Mouse (Mus musculus) cerebellum, adult 11 months (tissue): Measurements from ENCODE around the gene Lhfpl3.

Experiments
- DNase-seq: peaks from one replicate; pipeline ENCODE4 v3.0.0; 2022

Gene Lhfpl3

DNA sequence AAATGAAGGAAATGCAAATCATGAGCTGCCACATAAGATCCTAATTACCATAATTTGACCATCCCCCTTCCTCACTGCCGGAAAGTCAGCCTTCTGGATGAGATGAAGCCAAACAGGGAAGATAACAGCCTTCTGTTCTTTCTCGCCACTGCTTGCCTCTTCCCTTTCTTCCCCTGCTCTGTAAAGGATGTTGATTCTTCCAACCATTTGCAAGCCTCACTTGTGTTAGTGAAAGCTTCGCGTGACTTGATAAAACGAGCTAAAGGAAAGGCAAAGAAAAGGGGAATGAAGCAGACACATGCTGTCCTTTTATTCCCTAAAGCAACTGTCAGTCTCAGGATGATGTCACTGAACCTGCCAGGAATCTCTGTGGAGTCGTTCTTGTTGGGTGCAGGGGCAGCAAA is 420.1 kb downstream of the Lhfpl3 start:
- DNase-seq, result no peak

DNA sequence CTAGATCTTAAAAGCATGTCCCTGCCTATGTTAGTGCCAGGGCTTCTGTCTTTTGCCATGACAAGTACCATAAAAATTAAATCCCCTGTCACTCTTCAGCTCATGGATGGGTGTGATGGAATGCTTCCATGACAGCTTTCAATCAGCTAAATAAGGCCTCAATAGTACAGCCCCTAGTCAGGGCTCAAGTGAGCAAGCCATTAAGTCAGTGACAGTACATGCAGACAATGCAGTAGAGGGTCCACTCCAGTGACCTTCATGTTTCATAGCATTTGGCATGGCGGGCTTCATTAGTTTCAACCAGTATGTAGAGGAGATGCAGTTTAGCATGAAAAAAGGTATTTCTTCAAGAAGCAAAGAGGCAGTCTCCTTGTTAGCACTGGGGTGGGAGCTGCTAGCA is 420.8 kb downstream of the Lhfpl3 start:
- no peak for DNase-seq

GRCm38 (mm10) chr5:23189633-23190032 is 443.8 kb downstream of the Lhfpl3 start:
- DNase-seq, result no peak

GRCm38 (mm10) chr5:23196879-23197278 is 451.0 kb downstream of the Lhfpl3 start:
- DNase-seq, result no peak

- DNase-seq, result no peak
Measured at GRCm38 (mm10) chr5:23213086-23213485, 467.2 kb downstream of the Lhfpl3 start.

DNA sequence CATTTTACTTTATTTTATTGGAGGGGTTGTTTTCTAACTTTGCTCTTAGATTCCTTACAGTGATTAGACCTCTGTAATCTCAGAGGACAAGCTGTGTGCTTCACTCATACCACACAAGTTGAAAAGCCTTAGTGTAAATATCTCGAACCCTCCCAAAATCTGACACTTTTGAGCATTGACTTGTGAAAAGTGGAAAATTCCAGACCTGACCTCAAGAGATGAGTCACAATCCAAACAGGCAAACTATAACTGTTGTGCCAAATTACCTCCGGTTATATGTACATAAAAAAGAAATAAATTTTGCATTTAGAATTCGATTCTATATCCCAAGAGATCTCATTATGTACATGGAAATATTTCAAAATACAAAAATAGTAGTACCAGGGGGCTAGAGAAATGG is 468.8 kb downstream of the Lhfpl3 start:
- no peak for DNase-seq

- no peak for DNase-seq
Measured at GRCm38 (mm10) chr5:23219655-23220054, 473.8 kb downstream of the Lhfpl3 start.

DNA sequence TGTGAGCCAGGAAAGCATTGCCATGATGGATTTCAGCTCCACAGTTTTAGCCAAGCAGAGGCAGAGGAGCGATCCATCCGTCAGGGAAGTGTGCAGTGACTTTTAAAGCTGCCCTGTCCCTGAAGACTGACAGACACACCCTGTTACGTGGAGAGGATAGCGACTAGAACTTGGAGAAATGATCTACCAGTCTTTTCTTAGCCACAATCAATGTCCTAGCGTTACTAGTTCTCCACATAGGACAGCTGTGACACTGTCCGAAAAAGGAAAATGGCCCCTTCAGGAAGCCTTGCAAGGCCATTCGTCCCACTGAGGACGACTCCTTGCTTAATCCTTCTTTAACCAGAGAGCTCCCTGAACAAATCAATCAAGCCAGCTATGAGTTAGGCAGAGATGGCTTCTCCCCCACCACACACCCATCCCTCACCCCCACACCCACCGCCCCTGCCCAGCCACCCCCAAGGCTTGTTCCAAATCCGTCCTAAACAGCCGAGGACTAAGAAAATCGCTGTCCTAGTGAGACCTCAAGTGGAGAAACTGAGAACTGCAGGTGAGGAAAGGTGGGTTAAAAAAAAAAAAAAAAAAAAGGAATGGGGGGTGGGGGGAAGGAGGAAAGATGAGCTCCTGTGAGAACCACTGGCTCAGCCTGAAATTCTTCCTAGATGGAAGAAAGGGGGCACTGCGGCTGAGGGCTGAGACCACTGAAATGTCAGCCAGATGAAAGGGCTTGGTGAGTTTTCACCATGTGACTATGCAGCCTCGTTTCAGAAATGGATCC is 479.1 kb downstream of the Lhfpl3 start:
- DNase-seq, result peak; percentile 22

GRCm38 (mm10) chr5:23225621-23226020 is 479.8 kb downstream of the Lhfpl3 start:
- no peak for DNase-seq

- DNase-seq, result no peak
Measured at GRCm38 (mm10) chr5:23226753-23227152, 480.9 kb downstream of the Lhfpl3 start.

DNA sequence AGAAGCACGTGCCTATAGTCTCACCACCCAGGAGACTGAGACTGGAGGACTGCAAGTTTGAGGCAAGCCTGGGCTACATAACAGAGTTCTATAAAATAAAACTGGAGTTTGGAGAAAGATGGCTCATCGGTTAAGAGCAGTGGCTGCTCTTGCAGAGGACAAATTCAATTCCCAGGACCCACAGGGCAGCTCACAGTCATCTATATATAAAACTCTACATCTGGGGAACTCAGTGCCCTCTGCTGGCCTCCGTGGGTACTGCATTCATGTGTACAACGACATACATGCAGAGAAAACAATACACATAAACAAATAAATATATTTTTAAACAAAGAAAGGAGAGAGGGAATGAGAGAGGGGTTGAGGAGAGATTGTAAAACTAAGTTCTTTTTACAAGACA is 501.1 kb downstream of the Lhfpl3 start:
- peak; percentile 10 for DNase-seq

DNA sequence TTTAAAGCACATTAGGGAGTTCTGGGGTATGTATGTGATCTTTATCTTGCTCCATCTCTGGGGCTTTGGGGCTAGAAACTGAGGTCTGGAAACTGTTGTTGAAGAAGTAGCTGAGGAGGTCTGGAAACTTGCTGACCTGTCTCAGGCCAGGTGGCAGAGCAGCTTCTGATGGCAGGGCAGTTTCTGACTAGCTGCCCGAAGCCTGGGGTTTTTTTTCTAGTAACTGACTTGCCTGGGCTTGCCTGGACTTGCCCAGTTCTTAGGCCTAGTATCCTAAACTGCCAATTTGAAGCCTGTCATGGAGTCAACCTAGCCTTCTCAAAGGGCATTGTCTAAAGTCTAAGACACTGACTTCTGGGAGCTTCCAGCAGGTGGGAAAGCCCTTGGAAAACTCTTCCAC is 501.9 kb downstream of the Lhfpl3 start:
- DNase-seq, result no peak

- DNase-seq, result no peak
Measured at GRCm38 (mm10) chr5:23248303-23248702, 502.4 kb downstream of the Lhfpl3 start.

DNA sequence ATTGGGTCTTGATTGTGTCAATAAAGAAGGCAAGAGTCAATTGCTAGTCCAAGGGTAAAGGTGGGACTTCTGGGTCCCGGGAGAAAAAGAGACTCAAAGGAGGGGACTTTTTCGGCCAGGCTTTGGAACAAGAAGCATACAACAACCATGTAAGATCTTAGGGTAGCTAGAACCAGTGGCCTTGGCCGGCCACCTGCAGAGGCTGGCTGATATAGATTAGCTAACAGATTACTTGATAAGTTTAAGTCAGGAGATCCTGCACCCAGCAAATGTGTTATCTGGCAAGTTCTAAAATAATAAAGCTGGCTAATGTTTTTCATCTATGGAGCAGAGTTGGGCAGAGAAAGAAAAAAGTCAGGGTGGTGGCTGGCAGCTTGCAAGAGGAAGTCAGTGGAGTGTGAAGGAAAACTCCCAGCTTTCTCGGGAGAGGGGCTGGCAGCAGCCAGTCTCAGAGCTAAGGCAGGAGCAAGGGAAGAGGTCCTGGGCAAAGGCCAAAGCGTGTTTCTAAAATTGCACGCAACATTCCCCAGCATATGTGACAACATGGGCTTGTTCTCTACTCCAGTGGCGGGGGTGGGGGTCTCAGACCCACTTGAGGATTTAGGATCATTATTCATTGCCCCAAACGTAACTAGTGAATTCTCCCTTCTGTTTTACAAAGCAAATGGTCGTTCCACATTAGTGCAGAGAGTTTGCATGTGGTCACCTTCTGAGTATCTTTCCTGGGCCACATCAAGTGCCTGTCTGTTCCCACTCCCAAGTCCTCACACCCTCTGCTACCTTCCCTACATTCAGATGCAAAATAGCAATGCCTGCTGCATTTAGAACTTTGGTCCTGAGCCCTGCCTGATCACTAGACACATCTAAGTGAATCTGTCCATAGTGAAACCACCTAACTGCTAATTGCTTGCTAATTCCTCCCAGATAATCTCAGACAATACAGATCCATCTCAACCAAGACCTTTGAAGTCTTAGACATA is 504.3 kb downstream of the Lhfpl3 start:
- DNase-seq, result no peak

DNA sequence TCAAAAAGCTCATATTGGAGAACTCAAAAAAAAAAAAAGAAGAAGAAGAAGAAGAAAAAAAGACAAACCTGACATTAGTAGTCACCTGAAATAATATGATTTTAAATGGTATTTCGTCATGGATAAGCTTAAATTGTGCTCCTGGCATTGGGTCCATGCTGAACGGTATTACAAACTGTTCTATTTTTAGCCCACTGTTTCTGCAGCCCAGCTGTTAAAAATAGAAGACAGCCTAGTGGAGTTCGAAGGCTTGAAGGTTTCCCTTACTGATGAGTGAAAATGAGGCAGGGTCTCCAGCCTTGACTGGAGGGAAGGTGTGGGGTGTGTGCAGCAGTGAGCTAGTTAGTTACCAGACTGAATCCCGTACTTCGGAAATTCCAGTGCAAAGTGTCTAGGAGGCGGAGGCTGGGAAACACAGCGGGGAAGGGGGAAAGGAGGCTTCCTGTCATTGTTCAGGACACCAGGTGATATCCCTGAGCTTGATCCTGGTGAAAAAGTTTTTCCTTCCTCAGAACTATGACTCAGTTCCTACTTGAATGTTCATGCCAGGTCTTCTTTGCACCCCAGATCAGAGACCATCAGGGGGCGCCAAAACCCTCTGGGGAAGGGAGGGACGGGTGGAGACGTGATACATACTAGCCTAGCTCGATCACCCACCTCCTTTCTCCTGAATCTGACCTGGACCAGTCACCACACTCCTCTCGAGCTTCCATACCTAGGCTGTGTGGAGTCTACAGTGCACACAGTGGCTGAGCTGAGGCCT is 505.8 kb downstream of the Lhfpl3 start:
- DNase-seq, result no peak

DNA sequence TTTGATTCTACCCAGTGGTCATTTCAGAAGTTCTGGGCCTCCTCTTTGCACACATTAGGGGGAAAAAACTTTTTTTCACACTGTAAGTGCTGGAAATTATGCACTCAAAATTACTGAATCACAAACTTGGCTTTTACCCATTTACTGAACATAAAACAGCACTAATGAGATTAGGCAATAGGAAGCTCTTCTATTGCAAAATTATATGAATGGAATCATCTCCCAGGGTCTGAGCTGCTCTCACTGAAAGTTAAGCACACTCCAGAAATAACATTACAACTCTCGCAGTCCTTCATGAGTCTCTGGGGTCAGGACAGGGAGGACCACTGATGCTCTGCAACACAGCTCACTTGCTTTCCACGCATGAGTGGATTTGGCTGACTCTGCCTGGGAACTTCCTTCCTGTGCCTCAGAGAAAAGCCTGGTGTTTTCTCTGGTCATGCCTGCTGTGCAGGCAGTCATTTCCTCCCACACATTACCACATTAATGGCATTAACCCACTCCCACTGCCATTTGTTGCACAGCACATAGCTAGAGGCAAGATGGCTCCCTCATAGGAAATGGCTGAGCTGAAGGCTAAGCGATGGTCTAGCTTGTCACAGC is 510.1 kb downstream of the Lhfpl3 start:
- no peak for DNase-seq

GRCm38 (mm10) chr5:23273309-23273708 is 527.5 kb downstream of the Lhfpl3 start:
- DNase-seq, result no peak

DNA sequence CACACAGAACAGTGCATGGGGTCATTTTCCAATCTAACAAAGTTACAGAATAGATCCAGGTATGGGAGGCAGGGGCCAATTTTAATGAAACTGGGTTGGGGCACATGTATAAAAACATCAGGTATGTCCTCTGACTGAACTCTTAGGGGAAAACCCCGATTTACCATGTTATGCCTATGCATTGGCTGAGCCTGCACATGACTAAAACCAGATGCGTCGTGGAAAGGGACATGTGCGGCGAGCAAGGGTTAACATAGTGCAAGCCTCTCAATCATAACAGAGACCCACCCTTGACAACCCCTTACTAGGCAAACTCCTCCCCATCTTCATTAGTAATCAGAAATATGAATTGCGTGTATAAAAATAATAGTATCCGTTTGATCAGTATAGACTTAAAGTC is 533.5 kb downstream of the Lhfpl3 start:
- no peak for DNase-seq

DNA sequence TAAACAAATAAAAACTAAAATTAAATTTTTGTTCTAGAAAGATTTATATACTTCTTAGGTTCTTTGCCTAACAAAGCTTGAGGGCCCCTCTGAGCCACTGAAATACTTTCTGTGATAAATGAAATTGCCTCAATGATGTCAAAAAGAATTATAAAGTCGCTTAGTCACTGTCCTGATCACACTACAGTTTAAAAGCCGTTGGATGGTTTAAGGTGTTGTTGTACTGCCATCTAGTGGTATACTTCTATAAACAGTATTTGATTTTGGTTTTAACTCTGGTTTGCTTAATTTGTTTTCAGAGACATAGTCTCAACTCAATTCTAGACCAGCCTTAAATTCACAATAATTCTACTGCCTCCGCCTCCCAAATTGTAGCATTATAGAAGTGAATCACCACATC is 539.0 kb downstream of the Lhfpl3 start:
- DNase-seq, result no peak

GRCm38 (mm10) chr5:23289149-23289548 is 543.3 kb downstream of the Lhfpl3 start:
- DNase-seq, result no peak
